Mouse (Mus musculus): ENCODE data around the gene Sdccag8.
"Not testable (repeated sequence)": the region's sequence is repeated elsewhere in the genome, so short reads cannot be mapped to it uniquely, and the experiment has no call there.

Sdccag8 gene

GRCm38 (mm10) chr1:176879005-176879404, 64.5 kb downstream of the Sdccag8 start:
- peak; percentile 26 for DNase-seq (ENCODE audit: low spot score)

- no peak for DNase-seq (ENCODE audit: low spot score)
Observed at GRCm38 (mm10) chr1:176879614-176880013, 65.2 kb downstream of the Sdccag8 start.

- DNase-seq (ENCODE audit: low spot score): no peak
Observed at GRCm38 (mm10) chr1:176880101-176880500, 65.6 kb downstream of the Sdccag8 start.

- DNase-seq (ENCODE audit: low spot score): no peak
Observed at GRCm38 (mm10) chr1:176880943-176881342, 66.5 kb downstream of the Sdccag8 start.

GRCm38 (mm10) chr1:176885207-176885933, 70.9 kb downstream of the Sdccag8 start:
- DNase-seq (ENCODE audit: low spot score): no peak

GRCm38 (mm10) chr1:176886002-176886401, 71.5 kb downstream of the Sdccag8 start:
- no peak for DNase-seq (ENCODE audit: low spot score)

GRCm38 (mm10) chr1:176903741-176904140, 89.3 kb downstream of the Sdccag8 start:
- no peak for DNase-seq (ENCODE audit: low spot score)

- DNase-seq (ENCODE audit: low spot score): no peak
Observed at GRCm38 (mm10) chr1:176915946-176916345, 101.5 kb downstream of the Sdccag8 start.

- DNase-seq (ENCODE audit: low spot score): no peak
Observed at GRCm38 (mm10) chr1:176919486-176919885, 105.0 kb downstream of the Sdccag8 start.

GRCm38 (mm10) chr1:176922842-176923241, 108.4 kb downstream of the Sdccag8 start:
- no peak for DNase-seq (ENCODE audit: low spot score)

GRCm38 (mm10) chr1:176926009-176926408, 111.5 kb downstream of the Sdccag8 start:
- DNase-seq (ENCODE audit: low spot score): no peak

- DNase-seq (ENCODE audit: low spot score): no peak
Observed at GRCm38 (mm10) chr1:176927312-176927711, 112.9 kb downstream of the Sdccag8 start.

- DNase-seq (ENCODE audit: low spot score): no peak
Observed at GRCm38 (mm10) chr1:176929710-176930109, 115.2 kb downstream of the Sdccag8 start.

GRCm38 (mm10) chr1:176930574-176930973, 116.1 kb downstream of the Sdccag8 start:
- no peak for DNase-seq (ENCODE audit: low spot score)

GRCm38 (mm10) chr1:176930981-176931500, 116.6 kb downstream of the Sdccag8 start:
- no peak for DNase-seq (ENCODE audit: low spot score)

- DNase-seq (ENCODE audit: low spot score): no peak
Observed at GRCm38 (mm10) chr1:176931511-176931910, 117.1 kb downstream of the Sdccag8 start.

GRCm38 (mm10) chr1:176932320-176932950, 118.0 kb downstream of the Sdccag8 start:
- no peak for DNase-seq (ENCODE audit: low spot score)

- DNase-seq (ENCODE audit: low spot score): no peak
Observed at GRCm38 (mm10) chr1:176933319-176933718, 118.9 kb downstream of the Sdccag8 start.

- DNase-seq (ENCODE audit: low spot score): no peak
Observed at GRCm38 (mm10) chr1:176934043-176934762, 119.7 kb downstream of the Sdccag8 start.

GRCm38 (mm10) chr1:176939901-176940341, 125.5 kb downstream of the Sdccag8 start:
- DNase-seq (ENCODE audit: low spot score): no peak

- not testable (repeated sequence) for DNase-seq (ENCODE audit: low spot score)
Observed at GRCm38 (mm10) chr1:176941286-176941990, 127.0 kb downstream of the Sdccag8 start.

- no peak for DNase-seq (ENCODE audit: low spot score)
Observed at GRCm38 (mm10) chr1:176943126-176943525, 128.7 kb downstream of the Sdccag8 start.

All from left cerebral cortex, adult 11 months (tissue).